Mouse (Mus musculus) midbrain, postnatal 0 days (tissue): ENCODE data around the gene Mrgpre. TPM values are rescaled to one million over a fixed set of nuclear protein-coding genes. Genes with fewer than 3 reads are reported as not detected.

Experiments used
- ATAC-seq: fragments of 200-750 bp; cut with Nextera tagmentation; 2 replicates; pipeline ENCODE4 v1.8.0; 2017; ENCODE audit warnings: moderate number of reproducible peaks, mild to moderate bottlenecking, moderate TSS enrichment, moderate library complexity; ENCODE audit not compliant: low FRiP score
- DNase-seq: peaks from one replicate; pipeline ENCODE4 v3.0.0-alpha.2; 2015; ENCODE audit warnings: low spot score
- H3K27ac ChIP-seq: fragments of 300-500 bp; sonication (generic); 2 replicates; pipeline ENCODE4 v1.5.1; 2014; ENCODE audit warnings: low read depth, mild to moderate bottlenecking, low read length, mixed read lengths
- H3K27me3 ChIP-seq: fragments of 300-500 bp; sonication (generic); 2 replicates; pipeline ENCODE4 v1.6.1; 2014; ENCODE audit warnings: low read length, control low read depth, mixed read lengths; ENCODE audit not compliant: insufficient read depth
- H3K36me3 ChIP-seq: fragments of 300-500 bp; sonication (generic); 2 replicates; pipeline ENCODE4 v1.6.1; 2014; ENCODE audit warnings: low read length, control low read depth, mixed read lengths; ENCODE audit not compliant: insufficient read depth
- H3K4me1 ChIP-seq: fragments of 300-500 bp; sonication (generic); 2 replicates; pipeline ENCODE4 v1.6.1; 2014; ENCODE audit warnings: mild to moderate bottlenecking, control low read depth, antibody characterized with exemption, low read length, mixed read lengths; ENCODE audit not compliant: insufficient read depth
- H3K4me2 ChIP-seq: fragments of 300-500 bp; sonication (generic); 2 replicates; pipeline ENCODE4 v1.6.1; 2014; ENCODE audit warnings: low read depth, mild to moderate bottlenecking, low read length, mixed read lengths; ENCODE audit not compliant: poor library complexity, severe bottlenecking
- H3K4me3 ChIP-seq: fragments of 300-500 bp; sonication (generic); 2 replicates; pipeline ENCODE4 v1.5.1; 2014; ENCODE audit warnings: low read depth, mild to moderate bottlenecking, low read length, moderate library complexity
- H3K9ac ChIP-seq: fragments of 300-500 bp; sonication (generic); replicated peaks from 2 replicates; pipeline ENCODE4 v1.6.1; 2014; ENCODE audit warnings: mild to moderate bottlenecking, low read length, moderate library complexity, mixed read lengths; ENCODE audit not compliant: poor library complexity, severe bottlenecking
- H3K9me3 ChIP-seq: fragments of 300-500 bp; sonication (generic); 2 replicates; pipeline ENCODE4 v1.6.1; 2016; ENCODE audit warnings: low read length, control low read depth
- CTCF ChIP-seq: IDR thresholded peaks from 2 replicates; pipeline ENCODE4 v1.5.1; 2016; ENCODE audit warnings: antibody characterized with exemption, mild to moderate bottlenecking
- WGBS: fragments of 180-500 bp; shearing (Covaris S2); extraction: QIAGEN DNeasy Blood & Tissue Kit; methylation state at CpG from one replicate; pipeline ENCODE4 v1.1.7; 2014; 5-methylcytosine and 5-hydroxymethylcytosine counted together
- polyA plus RNA-seq: library from polyadenylated mRNA; unstranded; fragments of >200 nt; fragmentation: Nextera tagmentation; extraction: Ambion mirVana; gene quantifications from 2 replicates; pipeline ENCODE4 v1.2.1, GENCODE M21; 2015
- total RNA-seq: library from RNA; depleted of rRNA; stranded (reverse); fragments of >200 nt; gene quantifications from 2 replicates; pipeline ENCODE4 v1.2.3, GENCODE M21; 2014

Mrgpre gene
- total and polyA plus RNA-seq, 2 experiments from 2014 or later, result 8.0 to 12.4 TPM

GRCm38 (mm10) chr7:143757027-143757390, 27.3 kb downstream of the Mrgpre start:
- DNase-seq (peak; percentile 81), ATAC-seq (peak; percentile 83)
- WGBS, result 1% methylated on average over 15 of the region's 15 CpGs
- Histone ChIP-seq H3K27me3 (peaks cover 10% of the 10 kb centered on the region), H3K4me1 (peaks cover 8% of the 10 kb centered on the region; the same call in 1 of the 2 replicates), H3K36me3 (no peaks in the 10 kb centered on the region), H3K4me3 (peak overlapping the region; percentile 30), H3K4me2 (peak overlapping the region; percentile 60), H3K9ac (0 out of 2 replicates have a peak overlapping the region, but pooled peaks have one; percentile 3), H3K27ac (no peak overlapping the region), H3K9me3 (no peaks in the 10 kb centered on the region)
- TF ChIP-seq CTCF, result peak; percentile 52

- Histone ChIP-seq H3K4me1 (peaks cover 8% of the 10 kb centered on the region; the same call in 1 of the 2 replicates), H3K4me3 (peak within 1 kb of the TSS; percentile 30), H3K4me2 (peak within 1 kb of the TSS; percentile 60), H3K27me3 (peaks cover 10% of the 10 kb centered on the region), H3K27ac (no peak within 1 kb of the TSS), H3K9ac (0 out of 2 replicates have a peak within 1 kb of the TSS, but pooled peaks have one; percentile 3), H3K9me3 (no peaks in the 10 kb centered on the region), H3K36me3 (no peaks in the 10 kb centered on the region)
- DNase-seq (no peak), ATAC-seq (peak; percentile 21)
- 25% methylated on average over 22 of the region's 22 CpGs for WGBS
- no peak for TF ChIP-seq CTCF
These were observed 27.9 kb downstream of the Mrgpre start, which contains the start of gene Osbpl5 for GRCm38 (mm10) chr7:143756125-143757026. Osbpl5 (minus strand) TSS chr7:143756985.

GRCm38 (mm10) chr7:143755357-143756124, 28.8 kb downstream of the Mrgpre start:
- 77% methylated on average over 9 of the region's 9 CpGs for WGBS
- H3K27me3 ChIP-seq, result peaks cover 10% of the 10 kb centered on the region
- no peak for ATAC-seq
- DNase-seq, result no peak
- no peak overlapping the region for H3K4me3 ChIP-seq
- no peak for TF ChIP-seq CTCF
- no peak overlapping the region for H3K9ac ChIP-seq
- no peaks in the 10 kb centered on the region for H3K9me3 ChIP-seq
- no peak overlapping the region for H3K27ac ChIP-seq
- no peaks in the 10 kb centered on the region for H3K36me3 ChIP-seq
- no peak overlapping the region for H3K4me2 ChIP-seq
- H3K4me1 ChIP-seq, result peaks cover 8% of the 10 kb centered on the region; the same call in 1 of the 2 replicates

GRCm38 (mm10) chr7:143753990-143754715, 30.1 kb downstream of the Mrgpre start:
- TF ChIP-seq CTCF, result peak; percentile 76
- H3K36me3 ChIP-seq, result no peaks in the 10 kb centered on the region
- ATAC-seq (no peak), DNase-seq (peak; percentile 44)
- no peak overlapping the region for H3K9ac ChIP-seq
- no peak overlapping the region for H3K4me2 ChIP-seq
- WGBS, result 52% methylated on average over 5 of the region's 5 CpGs
- H3K27ac ChIP-seq, result no peak overlapping the region
- no peak overlapping the region for H3K4me3 ChIP-seq
- H3K27me3 ChIP-seq, result peaks cover 10% of the 10 kb centered on the region
- H3K4me1 ChIP-seq, result peaks cover 8% of the 10 kb centered on the region; the same call in 1 of the 2 replicates
- no peaks in the 10 kb centered on the region for H3K9me3 ChIP-seq

GRCm38 (mm10) chr7:143752606-143753005, 31.7 kb downstream of the Mrgpre start:
- Histone ChIP-seq H3K4me3 (no peak overlapping the region), H3K27me3 (peaks cover 5% of the 10 kb centered on the region), H3K27ac (no peak overlapping the region), H3K9me3 (no peaks in the 10 kb centered on the region), H3K4me2 (no peak overlapping the region), H3K4me1 (peaks cover 8% of the 10 kb centered on the region; the same call in 1 of the 2 replicates), H3K36me3 (no peaks in the 10 kb centered on the region), H3K9ac (no peak overlapping the region)
- ATAC-seq, result no peak
- TF ChIP-seq CTCF, result no peak
- 89% methylated on average over 3 of the region's 3 CpGs for WGBS
- DNase-seq, result no peak
